Mouse (Mus musculus) thymus, adult 2 months (tissue): ENCODE measurements around the gene Gm20388.

Experiments
- CTCF ChIP-seq: fragments of 200-500 bp; IDR thresholded peaks from 2 replicates; pipeline ENCODE4 v1.5.1; 2012; ENCODE audit warnings: mild to moderate bottlenecking, control low read depth, low read length, moderate library complexity, borderline replicate concordance; ENCODE audit not compliant: control insufficient read depth, poor library complexity, insufficient read depth; ENCODE audit errors: extremely low read depth
- POLR2A ChIP-seq: fragments of 200-500 bp; IDR thresholded peaks from 2 replicates; pipeline ENCODE4 v1.6.1; 2012; ENCODE audit warnings: mild to moderate bottlenecking, low read length, control low read depth, moderate library complexity; ENCODE audit not compliant: control insufficient read depth, poor library complexity, insufficient read depth; ENCODE audit errors: extremely low read depth

DNA sequence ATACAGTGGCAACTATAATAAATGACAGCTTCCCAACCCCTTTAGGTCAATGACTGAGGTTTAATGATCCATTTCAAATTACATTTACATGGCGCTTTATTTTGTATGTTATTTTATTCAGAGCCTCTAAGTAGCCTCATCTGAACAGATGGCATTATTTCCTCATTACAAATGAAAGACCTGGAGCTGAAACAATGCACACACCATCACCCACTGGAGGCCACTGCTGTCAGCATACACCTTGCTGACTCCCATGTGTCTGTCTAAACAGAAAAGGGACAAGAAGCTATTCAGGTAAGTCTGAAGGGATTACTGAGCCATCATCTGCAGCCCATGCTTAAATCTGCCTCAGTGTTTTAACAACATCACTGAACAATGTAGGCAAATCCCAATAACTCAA is 3024.5 kb downstream of the Gm20388 start:
- no peak for TF ChIP-seq CTCF
- no peak for TF ChIP-seq POLR2A
